Mouse (Mus musculus) liver, adult (tissue): ENCODE measurements at regions not wholly inside any gene's neighbourhood (a gene's known extent, or its start where the extent isn't known, plus 50 kb on each side); places are given as distances from the start of the nearest gene placed in this dataset.

Experiments used
- GATA4 ChIP-seq: IDR thresholded peaks from 2 replicates; pipeline ENCODE4 v1.6.1; 2014; ENCODE audit warnings: mild to moderate bottlenecking, low read length; ENCODE audit not compliant: insufficient replicate concordance

DNA sequence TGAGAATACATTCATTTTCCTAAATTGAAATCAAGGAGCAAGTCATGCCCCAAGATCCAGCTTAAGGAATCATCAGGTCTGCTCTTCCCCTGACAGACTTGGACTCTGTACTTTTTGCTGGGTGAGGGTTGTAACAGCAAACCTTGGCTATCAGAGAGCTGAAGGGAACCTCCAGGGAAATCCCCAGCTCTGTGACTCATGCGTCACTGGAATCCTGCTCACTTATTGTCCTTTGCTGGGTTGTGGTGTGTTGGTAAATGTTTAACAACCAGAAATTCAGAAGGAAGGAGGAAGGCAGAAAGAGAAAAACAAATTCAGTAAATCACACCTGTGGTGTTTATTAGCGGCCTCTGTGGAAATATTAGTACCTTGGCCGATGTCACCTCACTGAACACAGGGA, 184.8 kb downstream of the Rnd3 start:
- no peak for TF ChIP-seq GATA4

GRCm38 (mm10) chr2:50961049-50961448, 187.9 kb downstream of the Rnd3 start:
- peak; percentile 51; the same call in 1 of the 2 replicates for TF ChIP-seq GATA4

DNA sequence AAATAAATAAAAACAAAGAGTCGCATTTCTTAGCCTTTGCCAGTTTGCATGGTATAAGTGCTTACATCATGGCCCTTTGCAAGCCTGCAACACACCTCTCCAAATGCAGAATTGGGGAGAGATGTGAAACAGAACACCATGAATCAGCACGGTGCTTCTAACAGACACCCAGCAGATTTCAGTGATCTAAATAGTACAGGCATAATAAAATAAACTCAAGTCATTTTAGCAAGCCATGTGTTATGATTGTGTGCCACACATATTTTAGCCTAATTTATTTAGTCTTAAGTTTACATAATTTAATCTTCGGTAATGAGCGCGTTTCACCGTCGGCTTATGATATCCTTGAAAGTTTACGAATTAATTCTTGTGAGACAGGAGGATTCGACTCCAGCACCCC, 189.6 kb downstream of the Rnd3 start:
- TF ChIP-seq GATA4, result no peak

- TF ChIP-seq GATA4, result no peak
Observed at GRCm38 (mm10) chr2:50954361-50955066, 194.4 kb downstream of the Rnd3 start.

GRCm38 (mm10) chr2:50951027-50951426, 197.9 kb downstream of the Rnd3 start:
- no peak for TF ChIP-seq GATA4

- no peak for TF ChIP-seq GATA4
Observed at GRCm38 (mm10) chr2:50949717-50950116, 199.2 kb downstream of the Rnd3 start.

GRCm38 (mm10) chr2:50945526-50945925, 203.4 kb downstream of the Rnd3 start:
- no peak for TF ChIP-seq GATA4

DNA sequence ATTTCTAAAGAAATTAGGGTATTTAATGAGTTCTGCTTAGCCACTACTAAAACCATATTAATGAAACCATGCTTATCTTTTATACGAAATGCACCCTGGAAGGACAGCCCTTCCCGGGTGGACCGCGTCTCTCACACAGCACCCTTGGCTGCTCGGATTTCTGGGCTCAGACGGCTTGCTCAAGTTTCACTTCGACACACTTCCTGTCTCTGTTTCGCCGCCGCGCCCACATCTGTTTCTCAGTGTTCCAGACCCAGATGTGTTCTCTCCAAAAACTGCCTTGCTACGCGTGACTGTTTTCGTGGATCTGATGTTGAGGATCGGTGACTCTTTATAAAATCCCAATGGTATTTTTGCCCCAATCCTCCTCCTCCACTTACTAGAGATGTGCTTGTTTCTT, 205.7 kb downstream of the Rnd3 start:
- no peak for TF ChIP-seq GATA4

- TF ChIP-seq GATA4, result no peak
Observed at GRCm38 (mm10) chr2:50942741-50943140, 206.2 kb downstream of the Rnd3 start.

DNA sequence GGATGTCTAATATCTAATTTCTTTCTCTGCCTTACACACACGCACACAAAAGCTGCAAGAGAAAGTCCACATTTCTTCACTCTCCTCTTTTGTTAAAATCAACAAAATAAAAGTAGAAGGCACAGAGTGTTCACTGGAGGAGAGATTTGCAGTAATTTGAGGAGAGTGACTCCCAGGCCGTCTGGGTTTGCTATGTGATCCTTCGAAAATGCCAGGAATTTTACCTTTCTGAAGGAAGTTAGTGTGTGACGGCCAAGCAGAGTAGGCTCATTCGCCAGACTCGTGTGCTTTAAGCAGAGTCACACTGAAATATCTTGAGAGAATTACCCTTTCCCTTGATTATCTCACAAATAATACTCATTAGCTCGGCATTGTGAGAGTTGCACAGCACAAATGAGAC, 216.0 kb downstream of the Rnd3 start:
- TF ChIP-seq GATA4, result no peak

- TF ChIP-seq GATA4, result no peak
Observed at GRCm38 (mm10) chr2:50921002-50921401, 227.9 kb downstream of the Rnd3 start.

DNA sequence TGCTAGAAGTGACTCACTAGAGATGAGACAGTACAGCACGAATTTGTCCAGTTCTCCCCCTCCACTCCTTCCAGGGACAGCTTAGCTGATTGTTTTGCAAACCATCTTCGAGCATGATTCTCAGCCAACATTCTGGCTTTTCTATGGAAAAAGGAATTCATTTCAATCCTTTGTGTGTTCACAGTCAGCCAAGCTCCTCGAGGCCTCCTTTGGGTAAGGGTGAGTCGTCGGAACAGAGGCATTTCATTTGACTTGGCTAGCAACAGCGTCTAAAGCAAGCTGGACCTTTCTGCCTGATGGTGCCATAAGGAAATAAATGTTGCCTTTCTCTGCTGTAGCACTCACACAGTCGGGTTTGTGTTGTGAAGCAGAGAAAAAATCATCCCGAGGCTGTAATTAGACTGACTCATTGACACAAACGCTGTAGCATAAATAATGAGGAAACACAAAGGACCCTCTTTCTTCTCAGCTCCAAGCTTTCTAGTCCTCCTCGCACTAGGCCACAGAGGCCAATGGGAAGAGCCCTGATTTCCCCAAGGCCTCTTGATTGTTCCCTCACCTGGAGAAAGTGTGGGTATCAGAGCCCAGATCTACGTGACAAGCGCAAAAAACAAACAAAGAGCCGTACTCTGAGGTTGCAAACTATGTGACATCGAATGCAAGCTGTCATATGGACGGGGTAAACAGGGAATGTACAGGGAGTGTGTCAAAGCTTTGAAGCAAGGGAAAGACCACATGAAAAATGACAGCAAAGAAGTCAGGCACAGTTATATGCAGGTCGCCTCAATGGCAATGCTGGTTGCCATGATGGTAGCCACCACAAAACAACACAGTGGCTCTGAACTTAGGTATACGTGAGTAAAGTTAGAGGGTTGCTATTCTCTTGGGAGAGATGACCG, 232.3 kb downstream of the Rnd3 start:
- TF ChIP-seq GATA4, result no peak

DNA sequence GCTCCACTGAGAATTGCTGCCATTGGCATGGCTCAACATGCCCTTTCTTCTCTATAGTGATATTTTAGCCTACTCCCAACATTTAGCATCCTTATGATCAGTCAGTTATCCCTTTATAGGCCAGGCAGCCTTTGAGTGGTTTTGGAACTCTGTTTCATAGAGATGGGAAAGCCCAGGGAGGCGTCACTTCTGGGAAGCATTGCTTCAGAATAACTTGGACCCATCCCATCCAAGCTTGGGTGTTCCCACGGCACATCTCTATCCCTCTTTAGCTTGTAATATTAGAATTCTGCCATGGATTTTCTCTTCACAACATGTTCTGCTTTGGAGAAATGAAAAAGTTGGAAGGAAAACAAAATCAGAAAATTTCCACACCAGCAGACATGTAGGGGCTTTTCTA, 233.8 kb downstream of the Rnd3 start:
- TF ChIP-seq GATA4, result no peak

GRCm38 (mm10) chr2:50914176-50914575, 234.7 kb downstream of the Rnd3 start:
- no peak for TF ChIP-seq GATA4

DNA sequence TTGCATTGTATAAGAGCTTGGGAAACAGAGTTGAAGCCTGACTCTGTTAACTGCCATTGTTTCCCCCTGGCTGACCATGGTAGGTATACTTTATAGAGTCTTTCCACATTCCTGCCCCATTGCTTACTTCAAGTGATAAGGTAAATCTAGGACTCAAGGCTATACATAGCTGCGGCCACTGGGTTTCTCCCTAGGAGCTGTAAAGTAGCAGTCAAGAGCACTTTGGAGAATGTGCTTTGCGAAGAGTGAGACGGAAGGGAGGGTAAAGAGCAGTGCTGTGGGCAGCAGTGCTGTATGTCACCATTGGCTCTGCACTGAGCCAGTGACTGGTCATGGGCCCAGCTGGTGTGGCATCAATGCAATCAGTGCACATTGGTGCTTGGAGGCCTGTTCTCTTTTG, 240.1 kb downstream of the Rnd3 start:
- no peak for TF ChIP-seq GATA4

DNA sequence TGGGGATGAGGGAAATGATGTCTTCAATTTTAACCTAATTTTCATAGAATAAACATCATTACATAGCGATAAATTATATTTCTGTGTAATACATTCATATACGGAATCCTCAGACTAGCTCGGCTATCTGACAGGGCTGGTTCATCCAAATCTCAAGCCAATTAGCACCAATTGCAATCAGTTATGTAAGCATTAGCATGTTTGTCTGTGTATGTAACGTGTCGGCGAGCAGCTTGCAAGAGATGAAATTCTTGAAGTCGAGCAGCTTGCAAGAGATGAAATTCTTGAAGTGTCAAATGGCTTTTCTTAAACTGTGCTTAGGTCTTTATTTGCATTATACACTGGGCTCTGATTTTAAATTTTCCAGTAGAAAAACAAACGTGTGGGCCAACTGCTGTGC, 246.2 kb downstream of the Rnd3 start:
- no peak for TF ChIP-seq GATA4
